8 mouse cellular contexts compared by ENCODE assay signal in the genomic region with DNA sequence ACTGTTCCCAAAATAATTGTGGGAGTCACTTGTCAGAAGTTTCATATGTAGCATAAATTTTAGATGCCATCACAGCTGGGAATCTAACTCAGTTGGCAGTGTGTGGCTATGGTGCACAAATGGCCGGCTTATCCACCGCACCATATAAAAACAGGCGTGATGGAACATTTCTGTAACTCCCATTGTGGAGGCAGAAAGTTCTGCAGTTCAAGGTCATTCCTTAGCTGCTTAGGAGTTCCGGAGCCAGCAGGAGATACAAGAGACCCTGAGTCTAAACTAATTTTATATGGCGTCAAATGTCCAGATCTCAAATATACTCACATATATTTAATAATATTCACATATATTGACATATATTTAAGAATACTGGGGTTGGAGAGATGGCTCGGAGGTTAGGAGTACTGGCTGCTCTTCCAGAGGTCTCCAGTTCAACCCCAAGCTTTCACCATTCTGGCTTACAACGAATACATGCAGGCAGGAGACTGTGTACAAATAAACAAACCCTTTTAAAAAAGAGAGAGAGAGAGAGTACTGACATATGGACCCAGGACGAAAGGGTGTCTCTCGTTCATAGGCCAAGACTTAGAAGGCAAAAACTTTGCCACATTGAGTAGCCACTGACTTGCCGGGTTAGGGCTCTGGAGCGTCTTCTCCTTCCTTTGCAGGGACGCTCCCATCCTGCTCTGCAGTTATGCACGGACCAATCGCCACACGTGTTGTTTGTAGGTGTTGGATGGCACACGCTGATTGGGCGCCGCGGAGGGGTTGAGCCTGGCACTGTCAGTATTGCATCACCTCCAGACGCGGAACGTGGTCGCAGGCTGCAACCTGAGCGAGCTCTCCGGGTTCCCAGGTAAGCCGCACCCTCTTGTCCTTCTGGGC. TPM values are rescaled to one million over a fixed set of nuclear protein-coding genes. Genes with fewer than 3 reads are reported as not detected.
DNase-seq lines count a peak whose midpoint lies in the region; ATAC-seq lines count a peak whose summit lies in the region.

TSS of gene Iars (plus strand) at position 750 of the 882 bp plus-strand sequence.

- WGBS in hindbrain, embryonic 14.5 days, result 6% methylated on average over 26 of the region's 26 CpGs

- H3K36me3 ChIP-seq in hindbrain, embryonic 14.5 days (replicated peaks; ENCODE audit: control insufficient read depth, insufficient read depth), result peaks cover 26% of the 10 kb centered on the region

- H3K4me3 ChIP-seq in hindbrain, embryonic 14.5 days (replicated peaks; ENCODE audit: low read length), result peak within 1 kb of the TSS; percentile 48

- H3K4me2 ChIP-seq in hindbrain, embryonic 14.5 days (replicated peaks), result peak within 1 kb of the TSS; percentile 79

- H3K9ac ChIP-seq in hindbrain, embryonic 14.5 days, result peak within 1 kb of the TSS; percentile 61

- H3K4me1 ChIP-seq in hindbrain, embryonic 14.5 days (replicated peaks; ENCODE audit: control insufficient read depth, insufficient read depth, low read length), result peaks cover 13% of the 10 kb centered on the region

- no peaks in the 10 kb centered on the region for H3K27me3 ChIP-seq in hindbrain, embryonic 14.5 days (ENCODE audit: control insufficient read depth, insufficient read depth, low read length)

- peak; percentile 99 for DNase-seq in R1 (ENCODE audit: low read depth, low spot score)
- DNase-seq in cerebellum, postnatal 25 days, result peak; percentile 99
- DNase-seq in frontal cortex, postnatal 25 days (ENCODE audit: low spot score in 2 of 2), result peak; percentile 99 to 100
- peak; percentile 99 for DNase-seq in hindbrain, embryonic 14.5 days (ENCODE audit: low spot score)
- DNase-seq in layer of hippocampus, postnatal 36 days, result peak; percentile 99
- peak; percentile 100 for DNase-seq in lung, postnatal 36 days
- peak; percentile 98 for DNase-seq in retina, postnatal 1 day
- DNase-seq in urinary bladder, adult 18-20 months (ENCODE audit: low spot score in 2 of 2), result peak; percentile 99

- peak within 1 kb of the TSS; percentile 64; the same call in 1 of the 2 replicates for H3K27ac ChIP-seq in hindbrain, embryonic 14.5 days

- H3K9me3 ChIP-seq in hindbrain, embryonic 14.5 days (ENCODE audit: control insufficient read depth, low read length), result no peaks in the 10 kb centered on the region

- ATAC-seq in hindbrain, embryonic 14.5 days (ENCODE audit: low FRiP score), result peak; percentile 100

RNA-seq across cellular contexts. Expression of gene Iars, which starts in this region (rescaled TPM):
- polyA plus RNA-seq in hindbrain, embryonic 14.5 days (2014; fragmentation: Nextera tagmentation; extraction: Ambion mirVana), result 52.6 and 59.2 TPM in 2 replicates
- 10 to 100 TPM; 67.3 to 75.3 TPM for total RNA-seq in layer of hippocampus, postnatal 36 days (2021)

Comparison
In these comparisons a context has a peak if more than half of its experiments do, and no peak if none do; other contexts are left out.
1. Peak in every context shown above with its lines: DNase-seq, ATAC-seq, H3K4me3 ChIP-seq and H3K27ac ChIP-seq.